Mouse (Mus musculus): ENCODE measurements around the gene Adora2b.
"Not testable (repeated sequence)": the region's sequence is repeated elsewhere in the genome, so short reads cannot be mapped to it uniquely, and the experiment has no call there.

Gene Adora2b

DNA sequence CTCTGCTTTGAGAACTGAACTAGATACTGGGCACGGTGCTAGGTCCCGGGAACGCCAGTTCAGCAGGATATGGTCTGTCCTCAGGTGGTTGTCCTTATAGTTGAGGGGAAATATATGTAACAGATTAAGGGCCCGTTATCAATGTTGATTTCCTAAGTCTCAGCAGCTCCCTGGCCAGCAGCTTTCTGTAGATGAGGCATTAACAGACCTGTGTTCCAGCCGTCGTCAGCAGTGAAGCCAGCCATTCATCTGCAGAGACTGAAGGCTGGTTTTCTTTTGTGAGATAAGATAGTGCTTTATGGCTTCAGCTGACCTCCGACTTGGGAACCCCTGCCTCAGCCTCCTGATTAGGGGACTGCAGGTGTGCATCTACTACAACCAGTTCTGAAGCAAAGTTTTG, 15.2 kb downstream of the Adora2b start:
- no peak for DNase-seq (ENCODE audit: low spot score)

DNA sequence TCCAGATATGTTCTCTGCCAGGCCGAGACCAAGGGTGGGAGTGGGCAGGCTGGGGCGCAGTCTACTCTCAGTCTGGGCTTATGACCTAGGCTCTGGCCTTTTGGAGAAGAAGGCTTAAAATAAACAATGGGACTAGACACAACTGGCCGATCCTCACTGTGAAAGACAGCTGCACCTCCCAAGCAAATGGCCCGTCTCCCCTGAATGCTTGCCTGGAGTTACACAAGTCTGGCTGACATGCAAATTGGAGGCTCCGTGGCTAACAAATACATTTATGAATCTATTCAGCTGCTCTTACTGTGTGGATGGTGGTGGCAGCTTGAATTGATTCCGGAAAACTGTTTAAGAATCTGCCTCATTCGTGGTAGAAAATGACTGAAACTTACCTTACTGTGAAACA, 16.9 kb downstream of the Adora2b start:
- DNase-seq (ENCODE audit: low spot score): no peak

DNA sequence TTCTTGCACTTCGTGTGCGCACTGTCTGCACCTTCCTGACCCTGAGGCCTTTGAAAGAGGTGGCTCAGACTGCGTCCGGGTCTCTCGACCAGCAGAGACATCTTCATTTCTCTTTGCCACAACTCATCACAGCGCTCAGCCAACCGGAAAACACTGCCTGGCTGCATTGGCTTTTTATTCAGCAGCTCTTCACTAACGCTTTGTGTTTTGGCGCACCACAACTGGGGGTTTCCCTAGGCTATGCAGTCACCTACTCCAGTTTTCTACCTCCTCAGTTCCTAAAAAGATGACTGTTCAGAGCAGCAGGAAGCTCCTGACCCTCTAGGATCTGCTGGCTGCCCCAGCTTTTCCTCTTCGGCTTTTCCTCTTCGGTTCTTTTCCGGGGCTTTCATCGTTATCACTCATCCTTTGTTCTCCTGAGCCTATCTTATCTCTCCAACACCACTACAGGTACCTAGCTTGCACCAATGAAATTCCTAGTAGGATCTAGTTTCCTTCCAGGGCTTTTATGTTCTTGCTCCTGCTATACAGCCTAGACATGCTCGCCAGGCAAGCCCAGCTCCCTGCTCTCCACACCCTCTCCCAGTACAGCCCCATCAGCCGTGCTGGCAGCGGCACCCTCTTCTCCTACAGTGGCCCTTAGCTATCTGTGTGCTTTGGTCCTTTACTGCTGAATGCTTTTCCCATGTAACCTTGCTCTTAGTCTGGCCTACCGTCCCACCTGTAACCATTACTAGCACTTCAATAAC, 17.9 kb downstream of the Adora2b start:
- no peak for DNase-seq (ENCODE audit: low spot score)

DNA sequence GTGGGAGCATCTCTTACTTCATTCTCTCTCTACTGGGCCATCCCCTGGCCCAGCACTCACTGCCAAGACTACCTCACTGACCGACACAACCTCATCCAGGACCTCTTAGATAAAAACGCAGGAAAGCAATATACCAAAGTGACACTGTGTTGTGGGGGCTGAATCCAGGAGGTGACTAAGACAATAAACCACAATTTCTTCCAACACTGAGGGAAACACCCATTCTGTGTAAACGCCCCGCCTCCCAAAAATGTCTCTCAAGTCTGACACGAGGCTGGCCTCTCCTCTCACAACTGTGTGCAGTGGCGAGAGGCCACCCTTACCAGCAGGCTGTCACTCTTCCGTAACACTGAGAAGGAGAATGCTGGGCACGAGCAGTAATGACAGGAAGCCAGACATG, 19.6 kb downstream of the Adora2b start:
- no peak for DNase-seq (ENCODE audit: low spot score)

DNA sequence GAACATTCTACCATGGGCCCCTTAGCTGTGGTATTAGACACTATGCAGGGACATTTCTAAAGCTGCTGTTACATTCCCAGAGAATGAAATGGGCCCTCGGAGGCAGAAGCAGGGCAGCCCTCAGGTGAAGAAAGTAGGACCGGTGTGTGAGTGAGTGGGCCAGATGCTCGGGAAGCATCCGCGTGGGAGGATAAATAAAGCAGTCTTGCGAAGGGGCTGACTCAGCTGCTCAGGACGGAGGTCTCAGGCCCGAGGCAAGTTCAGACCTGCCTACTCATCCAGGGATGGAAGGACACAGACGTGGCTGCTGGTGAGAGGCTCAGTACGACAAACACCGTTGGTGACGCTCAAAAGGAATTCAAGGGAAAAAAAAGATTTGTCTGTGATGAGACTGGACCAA, 20.3 kb downstream of the Adora2b start:
- DNase-seq (ENCODE audit: low spot score): peak; percentile 31

DNA sequence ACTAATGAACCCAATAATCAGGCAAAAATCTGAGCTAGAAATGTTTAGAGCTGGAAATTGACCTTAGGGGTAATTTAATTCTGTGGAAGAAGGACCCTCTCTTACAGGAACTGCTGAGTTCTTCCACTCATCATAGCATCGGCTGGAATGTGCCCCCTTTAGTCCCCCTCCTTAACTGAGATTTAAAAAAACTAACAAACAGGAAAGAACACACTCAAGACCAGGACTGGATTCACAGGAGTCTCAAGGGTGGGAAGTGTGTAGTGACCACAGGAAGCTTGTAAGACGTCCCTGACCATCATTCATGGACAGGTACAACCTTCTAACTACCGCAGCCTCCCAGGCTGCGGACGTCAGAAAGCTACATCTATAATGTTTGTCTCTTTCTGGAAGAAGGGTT, 22.1 kb downstream of the Adora2b start:
- no peak for DNase-seq (ENCODE audit: low spot score)

DNA sequence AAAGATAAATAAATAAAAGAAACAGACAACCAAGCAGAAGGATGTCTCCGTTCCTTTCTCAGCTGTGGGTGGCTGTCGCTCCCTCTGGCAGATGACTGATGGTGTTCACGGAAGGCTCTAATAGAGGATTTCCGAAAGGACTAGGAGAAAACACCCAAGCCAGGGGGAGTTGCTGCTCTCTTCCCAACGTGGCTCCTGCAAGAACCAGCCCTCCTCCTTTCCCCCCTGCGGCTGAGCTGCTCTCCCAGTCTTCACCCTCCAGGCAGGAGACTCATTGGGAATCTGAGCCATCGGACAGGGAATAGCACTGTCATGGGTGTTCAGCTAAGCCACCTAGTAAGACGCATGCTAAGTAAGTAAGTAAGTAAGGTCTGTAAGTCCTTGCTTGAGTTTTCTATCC, 28.3 kb downstream of the Adora2b start:
- DNase-seq (ENCODE audit: low spot score): no peak

DNA sequence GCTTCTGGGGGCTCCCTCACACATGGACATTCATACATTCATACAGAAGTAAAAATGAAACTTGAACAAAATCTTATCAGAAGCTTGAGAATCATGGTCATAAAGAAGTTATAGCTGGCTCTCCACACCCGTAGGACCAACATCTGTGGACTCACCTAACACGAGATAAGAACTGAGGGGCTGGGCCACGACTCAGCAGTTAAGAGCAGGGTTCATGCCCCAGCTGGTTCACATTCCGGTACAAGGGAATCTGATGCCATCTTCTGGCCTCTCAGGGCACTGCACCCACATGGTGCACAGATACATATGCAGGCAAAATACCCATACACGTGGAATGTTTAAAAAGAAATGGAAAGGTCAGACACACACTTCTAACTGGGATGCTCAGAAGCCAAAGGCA, 29.2 kb downstream of the Adora2b start:
- peak; percentile 82 for DNase-seq (ENCODE audit: low spot score)

DNA sequence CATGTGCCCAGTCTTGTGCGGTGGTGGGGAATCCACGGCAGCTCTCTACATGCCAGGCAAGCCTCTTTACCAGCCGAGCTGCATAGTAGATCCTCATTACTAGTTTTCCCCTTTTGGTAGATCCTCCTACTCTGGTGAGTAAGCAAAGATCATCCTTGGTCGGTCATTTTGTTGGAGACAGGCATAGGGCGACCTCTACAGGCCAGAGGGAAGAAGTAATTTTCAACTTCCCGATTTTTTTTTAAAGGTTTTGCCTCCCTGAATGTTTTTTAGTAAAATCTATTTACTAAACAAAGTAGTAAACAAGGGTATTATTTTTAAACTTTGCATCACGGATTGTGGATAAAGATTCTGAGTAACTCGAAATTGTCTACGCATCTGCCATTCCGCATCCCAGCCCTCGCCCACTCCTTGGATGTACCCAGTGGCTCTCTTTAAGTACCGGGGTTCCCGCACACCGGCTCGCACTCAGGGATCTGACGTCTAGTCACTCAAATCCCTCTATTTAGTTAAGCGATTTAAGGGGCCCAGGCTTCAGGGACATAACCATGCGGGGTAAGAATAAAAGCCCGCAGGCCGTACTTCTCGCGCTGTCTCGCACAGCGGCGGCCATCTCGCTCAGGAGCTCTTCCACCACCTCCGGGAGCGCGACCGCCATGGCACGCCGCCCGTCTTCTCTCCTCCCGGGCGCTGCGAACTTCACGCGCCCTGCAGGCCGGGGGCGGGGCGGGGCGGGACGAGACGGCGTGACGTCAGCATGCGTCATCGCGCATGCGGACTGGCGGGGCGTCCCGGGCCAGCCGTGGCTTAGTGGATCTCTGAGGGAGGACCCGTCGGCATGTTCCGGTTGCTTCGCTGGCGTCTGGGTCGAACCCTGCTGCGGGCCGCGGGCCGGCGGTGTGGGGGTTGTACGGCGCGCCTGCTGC, 32.2 kb downstream of the Adora2b start, which contains the start of the genes Zswim7 and Ttc19:
Gene Zswim7 (minus strand): TSS at position 701 of the 926 bp plus-strand sequence.
Gene Ttc19 (plus strand): TSS at position 799 of the 926 bp plus-strand sequence.
- peak; percentile 93 for DNase-seq (ENCODE audit: low spot score)

DNA sequence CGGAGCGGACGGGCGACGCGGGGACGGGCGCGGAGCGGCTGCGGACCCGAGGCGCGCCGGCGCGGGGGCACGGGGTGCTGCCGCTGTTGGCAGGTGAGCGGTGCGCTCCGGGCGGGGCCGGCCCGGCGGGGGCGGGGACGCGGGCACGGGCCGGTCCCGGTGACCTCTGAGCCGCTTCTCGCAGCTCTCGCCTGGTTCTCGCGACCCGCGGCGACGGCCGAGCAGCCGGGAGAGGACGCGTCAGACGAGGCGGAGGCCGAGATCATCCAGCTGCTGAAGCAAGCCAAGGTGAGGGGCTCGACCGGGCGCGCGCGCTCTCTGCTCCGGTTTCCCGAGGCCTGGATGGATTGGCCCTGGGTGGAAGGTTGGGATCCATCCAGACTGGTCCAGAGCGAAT, 32.8 kb downstream of the Adora2b start:
- DNase-seq (ENCODE audit: low spot score): peak; percentile 71

DNA sequence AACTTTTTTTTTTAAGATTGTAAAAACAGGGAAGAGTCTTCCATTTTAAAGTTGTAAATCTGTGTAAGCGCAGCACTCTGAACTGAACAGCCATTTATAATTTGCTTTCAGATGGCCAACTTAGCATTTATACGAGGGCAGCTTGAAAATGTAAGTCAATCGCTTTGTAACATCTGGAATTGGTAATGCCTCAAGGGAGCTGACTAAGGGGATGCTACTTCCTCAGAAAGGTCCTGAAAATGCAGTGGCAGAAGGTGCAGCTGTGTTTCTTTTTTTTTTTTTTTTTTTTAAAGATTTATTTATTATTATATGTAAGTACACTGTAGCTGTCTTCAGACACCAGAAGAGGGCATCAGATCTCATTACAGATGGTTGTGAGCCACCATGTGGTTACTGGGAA, 35.2 kb downstream of the Adora2b start:
- DNase-seq (ENCODE audit: low spot score): not testable (repeated sequence)

DNA sequence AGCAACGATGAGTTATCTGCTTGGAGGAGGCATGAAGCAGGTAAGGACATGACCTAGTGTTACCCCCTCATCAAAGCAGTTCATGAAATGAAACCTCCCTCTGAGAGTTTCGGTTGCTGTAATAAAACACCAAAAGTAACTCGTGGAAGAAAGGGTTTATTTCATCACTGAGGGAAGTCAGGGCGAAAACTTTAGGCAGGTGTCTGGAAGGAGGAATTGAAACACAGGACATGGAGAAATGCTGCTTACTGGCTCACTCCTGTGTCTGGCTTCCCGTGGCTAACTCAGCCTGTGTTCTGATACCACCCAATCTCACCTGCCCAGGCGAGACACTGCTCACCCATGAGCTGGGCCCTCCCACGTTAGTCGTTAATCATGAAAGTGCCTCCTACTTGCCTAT, 36.2 kb downstream of the Adora2b start:
- DNase-seq (ENCODE audit: low spot score): no peak

DNA sequence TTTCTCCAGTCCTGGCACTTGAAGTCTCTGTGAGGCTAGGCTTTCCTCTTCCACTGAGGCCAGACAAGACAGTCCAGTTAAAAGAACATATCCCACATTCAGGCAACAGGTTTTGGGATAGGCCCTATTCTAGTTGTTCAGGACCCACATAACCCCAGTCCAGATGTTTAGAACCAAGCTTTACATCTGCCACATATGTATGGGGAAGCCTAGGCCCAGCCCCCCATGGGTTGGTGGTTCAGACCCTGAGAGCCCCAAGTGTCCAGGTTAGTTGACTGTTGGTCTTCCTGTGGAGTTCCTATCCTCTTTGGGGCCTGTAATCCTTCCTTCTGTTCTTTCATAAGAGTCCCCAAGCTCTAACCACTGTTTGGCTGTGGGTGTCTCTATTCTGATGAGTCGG, 38.9 kb downstream of the Adora2b start:
- no peak for DNase-seq (ENCODE audit: low spot score)

DNA sequence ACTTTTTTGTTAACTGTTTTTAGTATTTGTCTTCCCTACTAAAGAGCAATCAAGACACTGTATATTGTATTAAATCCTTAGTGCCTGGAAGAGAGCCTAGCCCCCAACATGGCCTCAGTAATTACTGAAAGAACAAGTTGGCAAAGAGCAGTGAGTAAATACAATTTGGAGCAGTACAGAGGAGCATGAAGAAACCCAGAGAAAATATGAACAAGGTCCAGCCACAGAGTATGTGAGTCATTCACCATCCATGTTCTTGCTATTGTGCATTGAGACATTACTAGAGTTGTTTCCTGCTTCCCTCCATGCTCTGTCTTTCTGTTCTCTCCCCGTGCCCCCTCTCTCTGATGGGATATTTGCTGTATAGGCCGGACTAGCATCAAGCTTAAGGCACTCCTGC, 45.3 kb downstream of the Adora2b start:
- no peak for DNase-seq (ENCODE audit: low spot score)

DNA sequence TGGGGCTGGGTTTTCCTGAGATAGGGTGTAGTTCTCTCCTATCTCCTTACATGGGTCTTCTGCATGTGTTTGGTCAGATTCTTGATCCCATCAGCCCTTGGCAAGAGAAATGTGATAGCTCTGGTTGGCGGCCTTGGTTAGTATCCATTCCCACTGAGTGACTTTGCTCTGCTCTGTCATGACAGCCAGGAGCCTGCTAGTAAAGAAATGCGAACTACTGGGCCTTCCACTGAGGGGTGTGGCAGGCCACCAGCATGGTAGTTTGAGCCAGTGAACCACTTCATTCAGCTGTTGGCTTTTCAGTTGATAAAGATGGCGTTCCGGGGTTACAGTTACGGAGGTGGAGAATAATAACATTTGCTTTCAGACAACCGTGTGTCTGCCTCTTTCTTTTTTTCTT, 50.1 kb downstream of the Adora2b start:
- DNase-seq (ENCODE audit: low spot score): no peak

DNA sequence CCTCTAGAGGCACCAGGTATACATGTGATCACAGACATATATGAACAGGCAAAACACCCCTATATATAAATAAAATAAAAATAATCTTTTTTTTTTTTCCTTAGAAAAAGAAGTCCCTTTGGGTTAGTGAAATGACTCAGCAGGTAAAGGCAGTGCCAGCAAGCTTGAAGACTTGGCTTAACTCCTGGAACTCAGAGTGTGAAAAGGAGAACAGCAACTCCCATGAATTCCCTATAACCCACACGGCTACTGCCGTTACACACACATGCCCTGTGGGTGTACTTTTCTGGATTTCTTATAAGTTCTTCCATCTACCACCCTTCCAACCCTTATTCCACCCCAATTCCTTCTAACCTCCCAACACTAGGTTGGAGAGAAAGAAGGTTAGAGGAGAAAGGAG, 57.1 kb downstream of the Adora2b start:
- no peak for DNase-seq (ENCODE audit: low spot score)

DNA sequence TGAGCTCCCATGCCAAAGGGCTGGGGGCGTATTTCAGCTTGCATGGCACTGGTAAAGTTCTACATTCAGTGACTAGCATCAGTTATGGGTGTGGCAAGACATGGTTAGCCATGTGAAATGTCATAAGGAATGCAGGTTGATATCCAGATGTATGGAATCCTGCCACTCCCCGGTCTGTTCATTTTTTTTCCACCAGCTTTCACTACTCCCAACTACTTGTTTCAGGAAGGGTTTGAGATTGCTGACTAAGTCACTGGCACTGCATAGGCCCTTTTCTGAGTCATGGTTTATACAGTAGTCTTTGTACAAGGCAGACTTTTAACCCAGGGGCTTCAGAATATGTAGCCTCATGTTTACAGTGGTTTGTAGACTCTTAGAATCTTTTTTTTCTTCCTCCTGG, 60.5 kb downstream of the Adora2b start:
- no peak for DNase-seq (ENCODE audit: low spot score)

DNA sequence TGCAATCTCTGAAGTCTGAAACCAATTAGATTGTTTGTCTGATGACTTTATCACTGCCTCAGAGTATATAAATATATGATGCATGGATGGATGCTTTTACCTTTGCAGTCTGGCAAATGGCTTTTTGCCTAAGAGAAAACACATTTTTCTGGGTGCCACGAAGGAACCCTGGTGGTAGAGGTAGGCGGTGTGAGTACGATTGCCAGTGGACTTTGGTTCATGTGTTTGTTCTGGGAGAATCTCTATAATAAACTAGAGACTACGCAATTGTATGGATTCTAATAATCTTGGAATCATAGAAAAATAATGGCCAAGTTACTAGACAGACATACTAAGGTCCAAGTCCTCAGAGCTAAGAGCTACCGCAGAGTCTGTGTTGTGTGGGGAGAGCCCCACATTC, 66.2 kb downstream of the Adora2b start:
- no peak for DNase-seq (ENCODE audit: low spot score)

Data from urinary bladder, postnatal 14 days (tissue).